Mouse (Mus musculus): ENCODE data around the gene Igsf11. TPM values are rescaled to one million over a fixed set of nuclear protein-coding genes. Genes with fewer than 3 reads are reported as not detected.

The Igsf11 gene
- polyA plus RNA-seq, 2 experiments = 0.03 to 0.16 TPM

GRCm38 (mm10) chr16:38924940-38925339, 32.5 kb downstream of the Igsf11 start:
- no peak for DNase-seq (ENCODE audit: low read depth in 3 of 3, low spot score in 3 of 3)
- H3K27me3 ChIP-seq (ENCODE audit: control insufficient read depth, insufficient read depth, low read length) = no peaks in the 10 kb centered on the region
- 66% methylated on average over 13 of the region's 13 CpGs for WGBS (ENCODE audit: insufficient replicate concordance)
- ATAC-seq (ENCODE audit: insufficient read depth) = no peak
- no peak overlapping the region for H3K9ac ChIP-seq (replicated peaks)
- no peak for TF ChIP-seq CTCF (IDR thresholded peaks at IDR 0.05; ENCODE audit: low read depth)
- no peak for TF ChIP-seq EP300 (IDR thresholded peaks at IDR 0.05; ENCODE audit: low read depth)
- no peaks in the 10 kb centered on the region for H3K4me1 ChIP-seq (replicated peaks; ENCODE audit: control insufficient read depth in 2 of 2, insufficient read depth in 2 of 2, low read length in 1 of 2)
- H3K4me2 ChIP-seq (ENCODE audit: low read depth) = no peak overlapping the region
- no peaks in the 10 kb centered on the region for H3K9me3 ChIP-seq (ENCODE audit: control insufficient read depth, low read length)
- H3K4me3 ChIP-seq (ENCODE audit: insufficient read depth in 1 of 2, low read depth in 2 of 2, low read length in 2 of 2) = no peak overlapping the region
- no peaks in the 10 kb centered on the region for H3K36me3 ChIP-seq (replicated peaks; ENCODE audit: control insufficient read depth, insufficient read depth, low read depth)
- H3K27ac ChIP-seq = no peak overlapping the region

- no peak overlapping the region for H3K9ac ChIP-seq (replicated peaks)
- no peak for TF ChIP-seq EP300 (IDR thresholded peaks at IDR 0.05; ENCODE audit: low read depth)
- no peak for TF ChIP-seq CTCF (IDR thresholded peaks at IDR 0.05; ENCODE audit: low read depth)
- 68% methylated on average over 7 of the region's 7 CpGs for WGBS (ENCODE audit: insufficient replicate concordance)
- no peaks in the 10 kb centered on the region for H3K36me3 ChIP-seq (replicated peaks; ENCODE audit: control insufficient read depth, insufficient read depth, low read depth)
- no peaks in the 10 kb centered on the region for H3K27me3 ChIP-seq (ENCODE audit: control insufficient read depth, insufficient read depth, low read length)
- no peak overlapping the region for H3K27ac ChIP-seq
- H3K4me3 ChIP-seq (ENCODE audit: insufficient read depth in 1 of 2, low read depth in 2 of 2, low read length in 2 of 2) = no peak overlapping the region
- H3K9me3 ChIP-seq (ENCODE audit: control insufficient read depth, low read length) = no peaks in the 10 kb centered on the region
- H3K4me1 ChIP-seq (replicated peaks; ENCODE audit: control insufficient read depth in 2 of 2, insufficient read depth in 2 of 2, low read length in 1 of 2) = no peaks in the 10 kb centered on the region
- ATAC-seq (ENCODE audit: insufficient read depth) (no peak), DNase-seq (ENCODE audit: low read depth in 3 of 3, low spot score in 3 of 3) (no peak)
- no peak overlapping the region for H3K4me2 ChIP-seq (ENCODE audit: low read depth)
Measured at GRCm38 (mm10) chr16:38928760-38929159, 36.3 kb downstream of the Igsf11 start.

- no peaks in the 10 kb centered on the region for H3K27me3 ChIP-seq (ENCODE audit: control insufficient read depth, insufficient read depth, low read length)
- no peak overlapping the region for H3K4me2 ChIP-seq (ENCODE audit: low read depth)
- DNase-seq (ENCODE audit: low read depth in 3 of 3, low spot score in 3 of 3) (no peak), ATAC-seq (ENCODE audit: insufficient read depth) (no peak)
- no peak overlapping the region for H3K4me3 ChIP-seq (ENCODE audit: insufficient read depth in 1 of 2, low read depth in 2 of 2, low read length in 2 of 2)
- 70% methylated on average over 6 of the region's 6 CpGs for WGBS (ENCODE audit: insufficient replicate concordance)
- no peak overlapping the region for H3K27ac ChIP-seq
- no peak for TF ChIP-seq EP300 (IDR thresholded peaks at IDR 0.05; ENCODE audit: low read depth)
- TF ChIP-seq CTCF (IDR thresholded peaks at IDR 0.05; ENCODE audit: low read depth) = no peak
- H3K9me3 ChIP-seq (ENCODE audit: control insufficient read depth, low read length) = no peaks in the 10 kb centered on the region
- no peak overlapping the region for H3K9ac ChIP-seq (replicated peaks)
- H3K4me1 ChIP-seq (replicated peaks; ENCODE audit: control insufficient read depth in 2 of 2, insufficient read depth in 2 of 2, low read length in 1 of 2) = no peaks in the 10 kb centered on the region
- H3K36me3 ChIP-seq (replicated peaks; ENCODE audit: control insufficient read depth, insufficient read depth, low read depth) = no peaks in the 10 kb centered on the region
Measured at GRCm38 (mm10) chr16:38931519-38931918, 39.0 kb downstream of the Igsf11 start.

- no peaks in the 10 kb centered on the region for H3K4me1 ChIP-seq (replicated peaks; ENCODE audit: control insufficient read depth in 2 of 2, insufficient read depth in 2 of 2, low read length in 1 of 2)
- H3K4me2 ChIP-seq (ENCODE audit: low read depth) = no peak overlapping the region
- DNase-seq (ENCODE audit: low read depth in 3 of 3, low spot score in 3 of 3) (no peak), ATAC-seq (ENCODE audit: insufficient read depth) (no peak)
- no peak overlapping the region for H3K27ac ChIP-seq
- H3K27me3 ChIP-seq (ENCODE audit: control insufficient read depth, insufficient read depth, low read length) = no peaks in the 10 kb centered on the region
- no peak overlapping the region for H3K4me3 ChIP-seq (ENCODE audit: insufficient read depth in 1 of 2, low read depth in 2 of 2, low read length in 2 of 2)
- TF ChIP-seq CTCF (IDR thresholded peaks at IDR 0.05; ENCODE audit: low read depth) = no peak
- TF ChIP-seq EP300 (IDR thresholded peaks at IDR 0.05; ENCODE audit: low read depth) = no peak
- H3K36me3 ChIP-seq (replicated peaks; ENCODE audit: control insufficient read depth, insufficient read depth, low read depth) = no peaks in the 10 kb centered on the region
- 57% methylated on average over 3 of the region's 3 CpGs for WGBS (ENCODE audit: insufficient replicate concordance)
- no peak overlapping the region for H3K9ac ChIP-seq (replicated peaks)
- no peaks in the 10 kb centered on the region for H3K9me3 ChIP-seq (ENCODE audit: control insufficient read depth, low read length)
Measured at GRCm38 (mm10) chr16:38940805-38941204, 48.3 kb downstream of the Igsf11 start.

- no peaks in the 10 kb centered on the region for H3K4me1 ChIP-seq (replicated peaks; ENCODE audit: control insufficient read depth in 2 of 2, insufficient read depth in 2 of 2, low read length in 1 of 2)
- no peaks in the 10 kb centered on the region for H3K36me3 ChIP-seq (replicated peaks; ENCODE audit: control insufficient read depth, insufficient read depth, low read depth)
- no peaks in the 10 kb centered on the region for H3K9me3 ChIP-seq (ENCODE audit: control insufficient read depth, low read length)
- DNase-seq (ENCODE audit: low read depth in 3 of 3, low spot score in 3 of 3) (no peak), ATAC-seq (ENCODE audit: insufficient read depth) (no peak)
- no peak overlapping the region for H3K4me2 ChIP-seq (ENCODE audit: low read depth)
- H3K27me3 ChIP-seq (ENCODE audit: control insufficient read depth, insufficient read depth, low read length) = no peaks in the 10 kb centered on the region
- H3K27ac ChIP-seq = no peak overlapping the region
- WGBS (ENCODE audit: insufficient replicate concordance) = 75% methylated on average over 6 of the region's 6 CpGs
- H3K9ac ChIP-seq (replicated peaks) = no peak overlapping the region
- no peak for TF ChIP-seq EP300 (IDR thresholded peaks at IDR 0.05; ENCODE audit: low read depth)
- no peak for TF ChIP-seq CTCF (IDR thresholded peaks at IDR 0.05; ENCODE audit: low read depth)
- no peak overlapping the region for H3K4me3 ChIP-seq (ENCODE audit: insufficient read depth in 1 of 2, low read depth in 2 of 2, low read length in 2 of 2)
Measured at GRCm38 (mm10) chr16:38941275-38941674, 48.8 kb downstream of the Igsf11 start.

Measured in liver, embryonic 14.5 days (tissue).